Mouse (Mus musculus): ENCODE data around the gene Usp48. TPM values are rescaled to one million over a fixed set of nuclear protein-coding genes. Genes with fewer than 3 reads are reported as not detected.

Gene Usp48
- 69.9 and 76.8 TPM in 2 replicates for polyA plus RNA-seq (2015; fragmentation: Nextera tagmentation; extraction: Ambion mirVana)

GRCm38 (mm10) chr4:137593601-137594495, at the start of gene Usp48:
Gene Usp48 (plus strand): TSS chr4:137593755.
- H3K4me2 ChIP-seq = peak within 1 kb of the TSS; percentile 77
- H3K4me1 ChIP-seq = peaks cover 34% of the 10 kb centered on the region
- H3K4me3 ChIP-seq = peak within 1 kb of the TSS; percentile 96
- H3K36me3 ChIP-seq (ENCODE audit: poor library complexity, severe bottlenecking) = no peaks in the 10 kb centered on the region
- no peaks in the 10 kb centered on the region for H3K27me3 ChIP-seq
- peak; percentile 95 for ATAC-seq
- H3K9ac ChIP-seq = peak within 1 kb of the TSS; percentile 93
- under 1% methylated on average over 90 of the region's 92 CpGs for WGBS
- H3K27ac ChIP-seq = peak within 1 kb of the TSS; percentile 99
- H3K9me3 ChIP-seq (replicated peaks) = no peaks in the 10 kb centered on the region

- Histone ChIP-seq H3K27ac (no peak overlapping the region), H3K9me3 (replicated peaks) (no peaks in the 10 kb centered on the region), H3K4me1 (no peaks in the 10 kb centered on the region), H3K27me3 (no peaks in the 10 kb centered on the region), H3K4me2 (no peak overlapping the region), H3K9ac (no peak overlapping the region), H3K36me3 (ENCODE audit: poor library complexity, severe bottlenecking) (peaks cover 39% of the 10 kb centered on the region; the same call in 1 of the 2 replicates), H3K4me3 (no peak overlapping the region)
- ATAC-seq = no peak
- WGBS = 93% methylated on average over 9 of the region's 9 CpGs
These were observed 48.0 kb upstream of the Usp48 start for GRCm38 (mm10) chr4:137545568-137545967.

- Histone ChIP-seq H3K27ac (no peak overlapping the region), H3K36me3 (ENCODE audit: poor library complexity, severe bottlenecking) (peaks cover 39% of the 10 kb centered on the region; the same call in 1 of the 2 replicates), H3K4me3 (no peak overlapping the region), H3K4me2 (no peak overlapping the region), H3K27me3 (no peaks in the 10 kb centered on the region), H3K9ac (no peak overlapping the region), H3K9me3 (replicated peaks) (no peaks in the 10 kb centered on the region), H3K4me1 (no peaks in the 10 kb centered on the region)
- no peak for ATAC-seq
- 65% methylated on average over 5 of the region's 5 CpGs for WGBS
These were observed 47.5 kb upstream of the Usp48 start for GRCm38 (mm10) chr4:137546003-137546525.

- Histone ChIP-seq H3K36me3 (ENCODE audit: poor library complexity, severe bottlenecking) (peaks cover 45% of the 10 kb centered on the region), H3K9ac (no peak overlapping the region), H3K27me3 (no peaks in the 10 kb centered on the region), H3K4me3 (no peak overlapping the region), H3K4me2 (no peak overlapping the region), H3K4me1 (no peaks in the 10 kb centered on the region), H3K9me3 (replicated peaks) (no peaks in the 10 kb centered on the region), H3K27ac (no peak overlapping the region)
- WGBS = 95% methylated on average over 17 of the region's 17 CpGs
- ATAC-seq = no peak
These were observed 40.1 kb upstream of the Usp48 start for GRCm38 (mm10) chr4:137553466-137553865.

GRCm38 (mm10) chr4:137556673-137557210, 36.8 kb upstream of the Usp48 start:
- no peak overlapping the region for H3K4me2 ChIP-seq
- 90% methylated on average over 16 of the region's 16 CpGs for WGBS
- H3K4me3 ChIP-seq = no peak overlapping the region
- no peak overlapping the region for H3K9ac ChIP-seq
- H3K4me1 ChIP-seq = no peaks in the 10 kb centered on the region
- H3K36me3 ChIP-seq (ENCODE audit: poor library complexity, severe bottlenecking) = peaks cover 48% of the 10 kb centered on the region
- ATAC-seq = no peak
- H3K9me3 ChIP-seq (replicated peaks) = no peaks in the 10 kb centered on the region
- no peak overlapping the region for H3K27ac ChIP-seq
- no peaks in the 10 kb centered on the region for H3K27me3 ChIP-seq

GRCm38 (mm10) chr4:137569873-137570272, 23.7 kb upstream of the Usp48 start:
- Histone ChIP-seq H3K4me1 (no peaks in the 10 kb centered on the region), H3K9me3 (replicated peaks) (no peaks in the 10 kb centered on the region), H3K9ac (no peak overlapping the region), H3K4me3 (no peak overlapping the region), H3K4me2 (no peak overlapping the region), H3K27ac (no peak overlapping the region), H3K27me3 (no peaks in the 10 kb centered on the region), H3K36me3 (ENCODE audit: poor library complexity, severe bottlenecking) (0 out of 2 replicates have a peak, but pooled peaks cover 13% of the 10 kb centered on the region)
- ATAC-seq = no peak
- 82% methylated on average over 9 of the region's 9 CpGs for WGBS

- Histone ChIP-seq H3K27me3 (peaks cover 15% of the 10 kb centered on the region), H3K27ac (no peak within 1 kb of the TSS), H3K36me3 (ENCODE audit: poor library complexity, severe bottlenecking) (no peaks in the 10 kb centered on the region), H3K4me1 (no peaks in the 10 kb centered on the region; the same call in 1 of the 2 replicates), H3K9ac (no peak within 1 kb of the TSS), H3K4me2 (no peak within 1 kb of the TSS), H3K4me3 (no peak within 1 kb of the TSS), H3K9me3 (replicated peaks) (no peaks in the 10 kb centered on the region)
- WGBS = 89% methylated on average over 10 of the region's 10 CpGs
- no peak for ATAC-seq
These were observed 19.1 kb upstream of the Usp48 start, which contains the start of gene Ldlrad2 for GRCm38 (mm10) chr4:137574469-137574868. Gene Ldlrad2 (minus strand): TSS chr4:137574569.

- H3K9ac ChIP-seq = no peak overlapping the region
- H3K27me3 ChIP-seq = peaks cover 25% of the 10 kb centered on the region
- no peaks in the 10 kb centered on the region for H3K36me3 ChIP-seq (ENCODE audit: poor library complexity, severe bottlenecking)
- no peaks in the 10 kb centered on the region; the same call in 1 of the 2 replicates for H3K4me1 ChIP-seq
- H3K27ac ChIP-seq = no peak overlapping the region
- 95% methylated on average over 12 of the region's 12 CpGs for WGBS
- H3K4me3 ChIP-seq = no peak overlapping the region
- no peak for ATAC-seq
- no peak overlapping the region for H3K4me2 ChIP-seq
- H3K9me3 ChIP-seq (replicated peaks) = no peaks in the 10 kb centered on the region
These were observed 16.1 kb upstream of the Usp48 start for GRCm38 (mm10) chr4:137577486-137577885.

- H3K36me3 ChIP-seq (ENCODE audit: poor library complexity, severe bottlenecking) = no peaks in the 10 kb centered on the region
- H3K4me3 ChIP-seq = peak overlapping the region; percentile 31
- H3K27ac ChIP-seq = no peak overlapping the region
- H3K4me2 ChIP-seq = peak overlapping the region; percentile 61
- H3K9ac ChIP-seq = peak overlapping the region; percentile 17
- 5% methylated on average over 38 of the region's 39 CpGs for WGBS
- peaks cover 25% of the 10 kb centered on the region for H3K27me3 ChIP-seq
- ATAC-seq = no peak
- no peaks in the 10 kb centered on the region; the same call in 1 of the 2 replicates for H3K4me1 ChIP-seq
- H3K9me3 ChIP-seq (replicated peaks) = no peaks in the 10 kb centered on the region
These were observed 15.2 kb upstream of the Usp48 start for GRCm38 (mm10) chr4:137578181-137578845.

GRCm38 (mm10) chr4:137579789-137580188, 13.8 kb upstream of the Usp48 start:
- Histone ChIP-seq H3K27me3 (peaks cover 25% of the 10 kb centered on the region), H3K27ac (no peak overlapping the region), H3K9me3 (replicated peaks) (no peaks in the 10 kb centered on the region), H3K4me2 (no peak overlapping the region), H3K4me3 (no peak overlapping the region), H3K4me1 (no peaks in the 10 kb centered on the region; the same call in 1 of the 2 replicates), H3K36me3 (ENCODE audit: poor library complexity, severe bottlenecking) (no peaks in the 10 kb centered on the region), H3K9ac (no peak overlapping the region)
- no peak for ATAC-seq
- WGBS = 63% methylated on average over 4 of the region's 4 CpGs

GRCm38 (mm10) chr4:137580299-137580698, 13.3 kb upstream of the Usp48 start:
- H3K9me3 ChIP-seq (replicated peaks) = no peaks in the 10 kb centered on the region
- H3K36me3 ChIP-seq (ENCODE audit: poor library complexity, severe bottlenecking) = no peaks in the 10 kb centered on the region
- no peak for ATAC-seq
- 69% methylated on average over 2 of the region's 2 CpGs for WGBS
- no peak overlapping the region for H3K4me3 ChIP-seq
- H3K9ac ChIP-seq = no peak overlapping the region
- no peak overlapping the region for H3K4me2 ChIP-seq
- peaks cover 25% of the 10 kb centered on the region for H3K27me3 ChIP-seq
- H3K27ac ChIP-seq = no peak overlapping the region
- H3K4me1 ChIP-seq = no peaks in the 10 kb centered on the region; the same call in 1 of the 2 replicates
